Mouse (Mus musculus) CH12.LX (cell line): ENCODE results near the gene Zfp60. TPM values are rescaled to one million over a fixed set of nuclear protein-coding genes. Genes with fewer than 3 reads are reported as not detected.

Experiments used
- DNase-seq: peaks from one replicate; pipeline ENCODE4 v3.0.0-alpha.2; 2013; ENCODE audit errors: extremely low read depth
- H3K27ac ChIP-seq: 2 replicates; pipeline ENCODE4 v1.5.1; 2012; ENCODE audit warnings: low read depth, mild to moderate bottlenecking, control low read depth, moderate library complexity; ENCODE audit not compliant: insufficient read depth
- H3K27me3 ChIP-seq: replicated peaks from 2 replicates; pipeline ENCODE3; 2012; ENCODE audit warnings: inconsistent platforms
- H3K36me3 ChIP-seq, 2 experiments: replicated peaks in 1 of 2; 2 replicates each; pipeline versions ENCODE3 to v1.6.1; 2012; ENCODE audit warnings: inconsistent platforms in 1 of 2, low read length in 1 of 2, mild to moderate bottlenecking in 1 of 2, mixed read lengths in 1 of 2, moderate library complexity in 1 of 2; ENCODE audit not compliant: control insufficient read depth in 1 of 2, insufficient read depth in 1 of 2
- H3K4me1 ChIP-seq, 2 experiments: 2 replicates each; pipeline ENCODE4 v1.6.1; 2012; ENCODE audit warnings: inconsistent platforms in 1 of 2, moderate library complexity in 1 of 2; ENCODE audit not compliant: insufficient read depth in 2 of 2, control insufficient read depth in 1 of 2
- H3K4me2 ChIP-seq: 2 replicates; pipeline ENCODE4 v1.6.1; 2012; ENCODE audit warnings: low read depth, mild to moderate bottlenecking, control low read depth; ENCODE audit not compliant: poor library complexity, insufficient read depth, severe bottlenecking
- H3K4me3 ChIP-seq, 3 experiments: fragments of 150-350 bp in 1 of 3; sonication (generic) in 1 of 3; replicated peaks in 1 of 3; 2 replicates each; pipeline versions ENCODE3 to v1.5.1; 2011 to 2012; ENCODE audit warnings: low read depth in 2 of 3, low read length in 2 of 3, mild to moderate bottlenecking in 2 of 3, moderate library complexity in 2 of 3, control low read depth in 1 of 3, improper control_type of control experiment in 1 of 3, inconsistent platforms in 1 of 3, mixed read lengths in 1 of 3; ENCODE audit not compliant: poor library complexity in 1 of 3
- H3K79me2 ChIP-seq: replicated peaks from 2 replicates; pipeline ENCODE4 v1.6.1; 2012; ENCODE audit warnings: mild to moderate bottlenecking, moderate library complexity; ENCODE audit not compliant: control insufficient read depth, poor library complexity, insufficient read depth, severe bottlenecking; ENCODE audit errors: extremely low read depth
- H3K9ac ChIP-seq: 2 replicates; pipeline ENCODE4 v1.6.1; 2012; ENCODE audit warnings: low read depth, mild to moderate bottlenecking, control low read depth, moderate library complexity; ENCODE audit not compliant: insufficient read depth
- H3K9me3 ChIP-seq: replicated peaks from 2 replicates; pipeline ENCODE3; 2012; ENCODE audit warnings: low read length, inconsistent platforms, mixed read lengths
- CHD1 ChIP-seq: IDR thresholded peaks from 2 replicates; pipeline ENCODE4 v1.6.1; 2012; ENCODE audit warnings: low read depth, low read length, improper control_type of control experiment, inconsistent platforms
- CHD2 ChIP-seq: IDR thresholded peaks from 2 replicates; pipeline ENCODE4 v1.6.1; 2011; ENCODE audit warnings: low read length, improper control_type of control experiment
- E2F4 ChIP-seq: IDR thresholded peaks from 2 replicates; pipeline ENCODE4 v1.6.1; 2011; ENCODE audit warnings: low read depth, low read length, improper control_type of control experiment; ENCODE audit not compliant: insufficient replicate concordance
- EP300 ChIP-seq: IDR thresholded peaks from 2 replicates; pipeline ENCODE4 v1.6.1; 2011; ENCODE audit warnings: low read length, improper control_type of control experiment
- KAT2A ChIP-seq: IDR thresholded peaks from 2 replicates; pipeline ENCODE4 v1.6.1; 2012; ENCODE audit warnings: low read length, improper control_type of control experiment, inconsistent platforms; ENCODE audit not compliant: insufficient replicate concordance
- MAFK ChIP-seq: IDR thresholded peaks from 2 replicates; pipeline ENCODE4 v1.6.1; 2011; ENCODE audit warnings: low read length, improper control_type of control experiment; ENCODE audit not compliant: insufficient replicate concordance
- MAX ChIP-seq: IDR thresholded peaks from 2 replicates; pipeline ENCODE4 v1.6.1; 2011; ENCODE audit warnings: low read length, improper control_type of control experiment
- MAZ ChIP-seq: IDR thresholded peaks from 2 replicates; pipeline ENCODE4 v1.6.1; 2012; ENCODE audit warnings: low read depth, mild to moderate bottlenecking, inconsistent platforms, low read length, improper control_type of control experiment, moderate library complexity
- MEF2A ChIP-seq: IDR thresholded peaks from 2 replicates; pipeline ENCODE4 v1.6.1; 2014; ENCODE audit warnings: low read depth, mild to moderate bottlenecking, inconsistent platforms, low read length, improper control_type of control experiment, borderline replicate concordance
- MXI1 ChIP-seq: IDR thresholded peaks from 2 replicates; pipeline ENCODE4 v1.6.1; 2011; ENCODE audit warnings: mild to moderate bottlenecking, low read depth, low read length, improper control_type of control experiment
- NRF1 ChIP-seq: IDR thresholded peaks from 2 replicates; pipeline ENCODE4 v1.6.1; 2014; ENCODE audit warnings: low read depth, mild to moderate bottlenecking, inconsistent platforms, low read length, improper control_type of control experiment, moderate library complexity
- POLR2A ChIP-seq: IDR thresholded peaks from 2 replicates; pipeline ENCODE4 v1.6.1; 2011; ENCODE audit warnings: low read depth, mild to moderate bottlenecking, improper control_type of control experiment, low read length
- POLR2AphosphoS2 ChIP-seq: IDR thresholded peaks from 2 replicates; pipeline ENCODE4 v1.6.1; 2011; ENCODE audit warnings: low read depth, low read length, improper control_type of control experiment
- RAD21 ChIP-seq: IDR thresholded peaks from 2 replicates; pipeline ENCODE4 v1.6.1; 2011; ENCODE audit warnings: low read depth, mild to moderate bottlenecking, low read length, improper control_type of control experiment, moderate library complexity
- SIN3A ChIP-seq: IDR thresholded peaks from 2 replicates; pipeline ENCODE4 v1.6.1; 2012; ENCODE audit warnings: low read length, improper control_type of control experiment, inconsistent platforms
- TCF12 ChIP-seq: IDR thresholded peaks from 2 replicates; pipeline ENCODE4 v1.6.1; 2014; ENCODE audit warnings: low read depth, mild to moderate bottlenecking, inconsistent platforms, low read length, improper control_type of control experiment
- UBTF ChIP-seq: IDR thresholded peaks from 2 replicates; pipeline ENCODE4 v1.6.1; 2012; ENCODE audit warnings: low read depth, mild to moderate bottlenecking, inconsistent platforms, low read length, improper control_type of control experiment, moderate library complexity
- USF2 ChIP-seq: conservative IDR thresholded peaks from 2 replicates; pipeline ENCODE4 v1.6.1; 2011; ENCODE audit warnings: low read depth, low read length, improper control_type of control experiment
- ZC3H11A ChIP-seq: IDR thresholded peaks from 2 replicates; pipeline ENCODE4 v1.6.1; 2012; ENCODE audit warnings: low read depth, mild to moderate bottlenecking, inconsistent platforms, low read length, improper control_type of control experiment
- ZMIZ1 ChIP-seq: IDR thresholded peaks from 2 replicates; pipeline ENCODE4 v1.6.1; 2012; ENCODE audit warnings: low read depth, mild to moderate bottlenecking, inconsistent platforms, low read length, improper control_type of control experiment
- dilution Hi-C: fragments of 300-500 bp; cut with MboI; formaldehyde crosslinking; loops from 2 replicates; pipeline ENCODE4 v1.14.3; 2020; ENCODE audit warnings: low sequenced_read_pairs; ENCODE audit not compliant: extremely low pct_unique_long_range_greater_than_20kb, extremely low pct_ligation_motif_present
- in situ Hi-C: fragments of 300-500 bp; cut with MboI; formaldehyde crosslinking; loops from 3 replicates; pipeline ENCODE4 v1.14.3; 2019; ENCODE audit warnings: low sequenced_read_pairs, low pct_ligation_motif_present, low pct_unique_long_range_greater_than_20kb, mixed read lengths
- polyA plus RNA-seq: library from polyadenylated mRNA; unstranded; fragments of >175 nt; gene quantifications from 2 replicates; pipeline ENCODE4 v1.2.1, GENCODE M21; 2012; ENCODE audit warnings: low read depth; ENCODE audit not compliant: insufficient read length
- total RNA-seq, 2 experiments: library from RNA; depleted of rRNA; stranded (reverse); fragments of 300-350 nt in 1 of 2; fragments of >200 nt in 1 of 2; gene quantifications; 2 replicates each; pipeline ENCODE4 v1.2.3; 2012 to 2014

The Zfp60 gene
- total and polyA plus RNA-seq, 3 experiments, result 6.9 to 8.2 (median 8.1) TPM

GRCm38 (mm10) chr7:27696711-27697110 lies 34.5 kb upstream of the Zfp60 start:
- Histone ChIP-seq H3K4me2 (no peak overlapping the region), H3K36me3 (no peaks in the 10 kb centered on the region), H3K27ac (no peak overlapping the region), H3K4me3 (no peak overlapping the region), H3K9me3 (no peaks in the 10 kb centered on the region), H3K4me1 (peaks cover 0 to 2% of the 10 kb centered on the region in 2 experiments; a peak in 1 of 4 replicates), H3K79me2 (no peaks in the 10 kb centered on the region), H3K27me3 (no peaks in the 10 kb centered on the region), H3K9ac (no peak overlapping the region)
- dilution Hi-C loops (no loop called here), in situ Hi-C loops (no loop called here)
- no peak for TF ChIP-seq MAFK
- TF ChIP-seq POLR2AphosphoS2, result no peak
- no peak for TF ChIP-seq E2F4
- no peak for TF ChIP-seq POLR2A
- TF ChIP-seq SIN3A, result no peak
- no peak for TF ChIP-seq CHD1
- no peak for TF ChIP-seq MAZ
- TF ChIP-seq USF2, result no peak
- no peak for TF ChIP-seq MAX
- no peak for TF ChIP-seq KAT2A
- no peak for TF ChIP-seq MEF2A
- no peak for TF ChIP-seq MXI1
- TF ChIP-seq RAD21, result no peak
- TF ChIP-seq TCF12, result no peak
- no peak for TF ChIP-seq UBTF
- TF ChIP-seq CHD2, result no peak
- TF ChIP-seq EP300, result no peak
- no peak for TF ChIP-seq ZMIZ1
- no peak for DNase-seq

DNA sequence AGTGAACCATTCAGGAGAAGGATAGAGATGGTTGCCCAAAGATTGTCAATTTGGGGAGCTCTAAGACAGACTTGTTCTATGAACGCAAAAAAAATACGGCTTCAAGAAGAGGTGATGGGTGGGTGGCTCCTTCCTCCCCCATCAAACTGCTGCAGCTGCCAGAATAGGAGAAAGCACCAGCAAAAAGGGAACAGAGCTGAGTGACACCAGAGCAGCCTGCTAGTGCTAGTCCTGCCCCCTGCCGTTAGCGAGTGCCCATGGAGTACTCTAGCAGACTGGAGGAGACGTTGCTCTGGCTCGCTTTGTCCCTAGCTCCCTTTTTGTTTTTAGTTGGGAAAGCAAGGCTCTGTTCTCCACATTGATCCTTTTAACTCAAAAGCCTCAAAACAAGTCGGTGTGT lies 20.8 kb upstream of the Zfp60 start:
- no peak overlapping the region for H3K9ac ChIP-seq
- DNase-seq, result no peak
- TF ChIP-seq KAT2A (no peak), CHD2 (no peak), ZC3H11A (no peak), MAX (no peak), NRF1 (no peak), EP300 (no peak), UBTF (no peak)
- TF ChIP-seq, all 38 proteins: peak for 0
- no peaks in the 10 kb centered on the region for H3K79me2 ChIP-seq
- no peak overlapping the region for H3K4me3 ChIP-seq
- H3K9me3 ChIP-seq, result peaks cover 10% of the 10 kb centered on the region
- H3K4me2 ChIP-seq, result no peak overlapping the region
- no peaks in the 10 kb centered on the region for H3K4me1 ChIP-seq
- no peaks in the 10 kb centered on the region for H3K27me3 ChIP-seq
- in situ Hi-C loops, result no loop called here
- H3K36me3 ChIP-seq, result no peaks in the 10 kb centered on the region
- H3K27ac ChIP-seq, result no peak overlapping the region
- dilution Hi-C loops, result no loop called here
